Mouse (Mus musculus) intestine, postnatal 0 days (tissue): Measurements from ENCODE around the gene Orai1. TPM values are rescaled to one million over a fixed set of nuclear protein-coding genes. Genes with fewer than 3 reads are reported as not detected.

Source experiments
- ATAC-seq: fragments of 200-750 bp; cut with Nextera tagmentation; 2 replicates; pipeline ENCODE4 v1.8.0; 2017; ENCODE audit warnings: mild to moderate bottlenecking, moderate TSS enrichment, moderate library complexity
- H3K27ac ChIP-seq: fragments of 300-500 bp; sonication (generic); 2 replicates; pipeline ENCODE4 v1.5.1; 2014; ENCODE audit warnings: mild to moderate bottlenecking, low read depth, low read length, moderate library complexity
- H3K27me3 ChIP-seq: fragments of 300-500 bp; sonication (generic); replicated peaks from 2 replicates; pipeline ENCODE4 v1.6.1; 2014; ENCODE audit warnings: low read length, mixed read lengths; ENCODE audit not compliant: control insufficient read depth, insufficient read depth
- H3K36me3 ChIP-seq: fragments of 300-500 bp; sonication (generic); 2 replicates; pipeline ENCODE4 v1.6.1; 2014; ENCODE audit warnings: mild to moderate bottlenecking, moderate library complexity; ENCODE audit not compliant: control insufficient read depth, insufficient read depth
- H3K4me1 ChIP-seq: fragments of 300-500 bp; sonication (generic); replicated peaks from 2 replicates; pipeline ENCODE4 v1.6.1; 2014; ENCODE audit warnings: antibody characterized with exemption, low read length, mixed read lengths; ENCODE audit not compliant: control insufficient read depth, insufficient read depth
- H3K4me2 ChIP-seq: fragments of 300-500 bp; sonication (generic); replicated peaks from 2 replicates; pipeline ENCODE4 v1.6.1; 2014; ENCODE audit warnings: low read depth, mild to moderate bottlenecking, moderate library complexity
- H3K4me3 ChIP-seq: fragments of 300-500 bp; sonication (generic); 2 replicates; pipeline ENCODE4 v1.5.1; 2014; ENCODE audit warnings: low read depth, low read length
- H3K9ac ChIP-seq: fragments of 300-500 bp; sonication (generic); 2 replicates; pipeline ENCODE4 v1.6.1; 2014; ENCODE audit warnings: mild to moderate bottlenecking, low read depth, low read length
- H3K9me3 ChIP-seq: fragments of 300-500 bp; sonication (generic); 2 replicates; pipeline ENCODE4 v1.6.1; 2016; ENCODE audit warnings: mixed run types; ENCODE audit not compliant: control insufficient read depth
- CTCF ChIP-seq: sonication (generic); IDR thresholded peaks from 2 replicates; pipeline ENCODE4 v1.5.1; 2016; ENCODE audit warnings: low read depth, mild to moderate bottlenecking, control low read depth, antibody characterized with exemption, moderate library complexity
- WGBS: fragments of 180-500 bp; shearing (Covaris S2); extraction: QIAGEN DNeasy Blood & Tissue Kit; methylation state at CpG from one replicate; pipeline ENCODE4 v1.1.7; 2014; 5-methylcytosine and 5-hydroxymethylcytosine counted together
- polyA plus RNA-seq: library from polyadenylated mRNA; unstranded; fragments of >200 nt; fragmentation: Nextera tagmentation; extraction: Ambion mirVana; gene quantifications from 2 replicates; pipeline ENCODE4 v1.2.1, GENCODE M21; 2015

Gene Orai1
- polyA plus RNA-seq, 1 experiment from 2014 or later: 36.8 TPM

DNA sequence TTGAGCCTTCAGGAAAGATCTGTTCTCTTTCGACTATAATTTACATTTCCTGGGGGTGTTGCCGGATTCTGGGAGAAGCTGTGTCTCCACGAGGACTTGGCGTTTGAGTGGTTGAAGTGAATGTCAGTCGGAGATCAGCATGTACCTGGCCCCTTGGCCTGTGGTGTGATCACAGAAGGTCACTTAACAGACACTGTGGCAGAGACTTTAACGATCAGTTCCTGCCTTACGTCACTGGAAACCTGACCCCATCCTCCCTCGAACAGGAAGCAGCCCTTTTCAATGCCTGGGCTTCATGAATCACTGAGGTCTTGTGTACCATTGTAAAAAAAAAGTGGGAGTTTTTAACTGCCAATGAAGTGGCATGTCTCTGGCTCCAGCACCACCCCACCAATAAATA, 65.2 kb downstream of the Orai1 start:
- TF ChIP-seq CTCF: no peak
- Histone ChIP-seq H3K9me3 (no peaks in the 10 kb centered on the region), H3K4me3 (no peak overlapping the region), H3K27ac (no peak overlapping the region), H3K4me2 (no peak overlapping the region), H3K36me3 (no peaks in the 10 kb centered on the region), H3K27me3 (no peaks in the 10 kb centered on the region), H3K9ac (no peak overlapping the region), H3K4me1 (no peaks in the 10 kb centered on the region; the same call in 1 of the 2 replicates)
- no peak for ATAC-seq
- WGBS: 54% methylated on average over 8 of the region's 8 CpGs

Other genes starting within 250 kb of the Orai1 start
- gene Camkk2, start 235.7 kb upstream of the Orai1 start, polyA plus RNA-seq: 11.0 and 13.4 TPM in 2 replicates
- 134 and 145 TPM in 2 replicates for gene Anapc5, start 193.7 kb upstream of the Orai1 start, polyA plus RNA-seq
- 18.3 and 21.0 TPM in 2 replicates for gene Rnf34, start 165.0 kb upstream of the Orai1 start, polyA plus RNA-seq
- 7.6 and 8.6 TPM in 2 replicates for gene Kdm2b, start 25.3 kb upstream of the Orai1 start, polyA plus RNA-seq
- 0.43 TPM in 1 of 2 replicates, not detected in the other for gene Morn3, start 31.9 kb downstream of the Orai1 start, polyA plus RNA-seq
- 3.2 and 4.2 TPM in 2 replicates for gene Tmem120b, start 53.3 kb downstream of the Orai1 start, polyA plus RNA-seq
- gene Rhof, start 117.6 kb downstream of the Orai1 start, polyA plus RNA-seq: 17.0 TPM in 2 replicates
- gene Setd1b, start 127.1 kb downstream of the Orai1 start, polyA plus RNA-seq: 5.4 and 6.7 TPM in 2 replicates
- gene Psmd9, start 154.3 kb downstream of the Orai1 start, polyA plus RNA-seq: 50.9 and 57.5 TPM in 2 replicates
- gene Hpd, start 167.7 kb downstream of the Orai1 start, polyA plus RNA-seq: 3.9 and 4.7 TPM in 2 replicates
- 0.42 and 0.51 TPM in 2 replicates for gene Wdr66, start 237.0 kb downstream of the Orai1 start, polyA plus RNA-seq